Mouse (Mus musculus) hindbrain, embryonic 11.5 days (tissue): ENCODE results near the gene Rtn2. TPM values are rescaled to one million over a fixed set of nuclear protein-coding genes. Genes with fewer than 3 reads are reported as not detected.
A peak's percentile ranks its signal among the peaks of the same experiment; 100 is the strongest.

ENCODE experiments used
- ATAC-seq: fragments of 200-750 bp; cut with Nextera tagmentation; 2 replicates; pipeline ENCODE4 v1.8.0; 2017; ENCODE audit warnings: mild to moderate bottlenecking, moderate TSS enrichment, moderate library complexity; ENCODE audit not compliant: low FRiP score
- DNase-seq: peaks from one replicate; pipeline ENCODE4 v3.0.0-alpha.2; 2015; ENCODE audit warnings: low spot score
- H3K27ac ChIP-seq: fragments of 300-500 bp; sonication (generic); 2 replicates; pipeline ENCODE4 v1.5.1; 2014; ENCODE audit warnings: mild to moderate bottlenecking, low read depth, low read length
- H3K27me3 ChIP-seq: fragments of 300-500 bp; sonication (generic); 2 replicates; pipeline ENCODE4 v1.6.1; 2014; ENCODE audit warnings: mild to moderate bottlenecking, low read length, moderate library complexity, mixed read lengths; ENCODE audit not compliant: control insufficient read depth, insufficient read depth
- H3K36me3 ChIP-seq: fragments of 300-500 bp; sonication (generic); 2 replicates; pipeline ENCODE4 v1.6.1; 2014; ENCODE audit warnings: mild to moderate bottlenecking, low read length, moderate library complexity, mixed read lengths; ENCODE audit not compliant: control insufficient read depth, insufficient read depth
- H3K4me1 ChIP-seq: fragments of 300-500 bp; sonication (generic); replicated peaks from 2 replicates; pipeline ENCODE4 v1.6.1; 2014; ENCODE audit warnings: low read length, mixed read lengths; ENCODE audit not compliant: control insufficient read depth, insufficient read depth
- H3K4me2 ChIP-seq: fragments of 300-500 bp; sonication (generic); replicated peaks from 2 replicates; pipeline ENCODE4 v1.6.1; 2014; ENCODE audit warnings: mild to moderate bottlenecking, low read depth, low read length
- H3K4me3 ChIP-seq: fragments of 300-500 bp; sonication (generic); 2 replicates; pipeline ENCODE4 v1.5.1; 2014; ENCODE audit warnings: low read depth, low read length
- H3K9ac ChIP-seq: fragments of 300-500 bp; sonication (generic); 2 replicates; pipeline ENCODE4 v1.6.1; 2014; ENCODE audit warnings: low read depth, low read length
- H3K9me3 ChIP-seq: fragments of 300-500 bp; sonication (generic); 2 replicates; pipeline ENCODE4 v1.6.1; 2016; ENCODE audit warnings: low read length; ENCODE audit not compliant: control insufficient read depth
- WGBS: fragments of 180-500 bp; shearing (Covaris S2); extraction: QIAGEN DNeasy Blood & Tissue Kit; methylation state at CpG from one replicate; pipeline ENCODE4 v1.1.7; 2014; 5-methylcytosine and 5-hydroxymethylcytosine counted together
- polyA plus RNA-seq: library from polyadenylated mRNA; unstranded; fragments of >200 nt; fragmentation: Nextera tagmentation; extraction: Ambion mirVana; gene quantifications from 2 replicates; pipeline ENCODE4 v1.2.1, GENCODE M21; 2014

The Rtn2 gene
- polyA plus RNA-seq, 1 experiment from 2014 or later, result 52.1 TPM

- no peak for ATAC-seq
- 66% methylated on average over 10 of the region's 10 CpGs for WGBS
Observed at GRCm38 (mm10) chr7:19337122-19337521, 54.7 kb downstream of the Rtn2 start.

DNA sequence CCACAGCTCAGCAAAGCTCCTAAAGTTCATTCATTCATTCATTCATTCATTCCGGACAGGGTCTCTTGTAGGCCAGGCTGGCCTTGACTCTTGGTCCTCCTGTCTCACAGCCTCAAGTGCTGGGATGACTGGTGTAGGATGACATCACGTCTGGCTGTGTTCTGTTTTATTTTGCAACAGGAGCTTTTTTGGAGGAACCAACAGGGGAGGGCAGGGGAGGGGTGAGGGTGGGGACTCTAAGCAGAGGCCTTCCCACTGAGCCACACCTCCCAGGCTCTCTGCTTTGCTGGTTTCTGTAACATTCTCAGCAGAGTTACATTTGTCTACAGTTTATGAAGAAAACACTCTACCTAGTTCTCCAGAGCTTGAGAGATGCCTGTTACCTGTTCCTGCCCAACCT, 55.6 kb downstream of the Rtn2 start:
- Histone ChIP-seq H3K27ac (no peak overlapping the region), H3K9me3 (no peaks in the 10 kb centered on the region), H3K4me2 (no peak overlapping the region), H3K9ac (no peak overlapping the region), H3K27me3 (peaks cover 12% of the 10 kb centered on the region), H3K4me1 (0 out of 2 replicates have a peak, but pooled peaks cover 3% of the 10 kb centered on the region), H3K36me3 (no peaks in the 10 kb centered on the region), H3K4me3 (no peak overlapping the region)
- no peak for DNase-seq
- 62% methylated on average over 2 of the region's 2 CpGs for WGBS
- no peak for ATAC-seq

More at GRCm38 (mm10) chr7:19337122-19337521, 54.7 kb downstream of the Rtn2 start:
- Histone ChIP-seq H3K27ac (no peak overlapping the region), H3K27me3 (peaks cover 11% of the 10 kb centered on the region), H3K36me3 (no peaks in the 10 kb centered on the region), H3K4me2 (no peak overlapping the region), H3K9me3 (no peaks in the 10 kb centered on the region), H3K4me1 (no peaks in the 10 kb centered on the region), H3K9ac (no peak overlapping the region), H3K4me3 (no peak overlapping the region)
- no peak for DNase-seq

DNA sequence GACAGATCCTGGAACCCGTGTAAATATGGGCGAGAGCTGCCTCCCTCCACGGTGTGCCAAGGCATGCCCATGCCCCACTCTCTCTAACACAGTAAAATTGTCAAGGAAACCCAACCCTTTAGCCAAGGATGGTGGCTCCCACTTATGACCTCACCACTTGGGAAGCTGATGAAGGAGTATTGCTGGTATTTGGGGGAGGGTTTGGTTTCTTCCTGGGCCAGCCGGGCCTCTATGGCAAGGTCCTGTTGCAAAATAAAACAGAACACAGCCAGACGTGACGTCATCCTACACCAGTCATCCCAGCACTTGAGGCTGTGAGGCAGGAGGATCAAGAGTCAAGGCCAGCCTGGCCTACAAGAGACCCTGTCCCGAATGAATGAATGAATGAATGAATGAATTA, 56.2 kb downstream of the Rtn2 start:
- no peak overlapping the region for H3K4me3 ChIP-seq
- ATAC-seq, result no peak
- no peaks in the 10 kb centered on the region for H3K36me3 ChIP-seq
- peaks cover 12% of the 10 kb centered on the region for H3K27me3 ChIP-seq
- H3K9me3 ChIP-seq, result no peaks in the 10 kb centered on the region
- DNase-seq, result no peak
- H3K4me2 ChIP-seq, result no peak overlapping the region
- no peak overlapping the region for H3K27ac ChIP-seq
- H3K9ac ChIP-seq, result no peak overlapping the region
- 0 out of 2 replicates have a peak, but pooled peaks cover 3% of the 10 kb centered on the region for H3K4me1 ChIP-seq
- WGBS, result 82% methylated on average over 7 of the region's 7 CpGs

DNA sequence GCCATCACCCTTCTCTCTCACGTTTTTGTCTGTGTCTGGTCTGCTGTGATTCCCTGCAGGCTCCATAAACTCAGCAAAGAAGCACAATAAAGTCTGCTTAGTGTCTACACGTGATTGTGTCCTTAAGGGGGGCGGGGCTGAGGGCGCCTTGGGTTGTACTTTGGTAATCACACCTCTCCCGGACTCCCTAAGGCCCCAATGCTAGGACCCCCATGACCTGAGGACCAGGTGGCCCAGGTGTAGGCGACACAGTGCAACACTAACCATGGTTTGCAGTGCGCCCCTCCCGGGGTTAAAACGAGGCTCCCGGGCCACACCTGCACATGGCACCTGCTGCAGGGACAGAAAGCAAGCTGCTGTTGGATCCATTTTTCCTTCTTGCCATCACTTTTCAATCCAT, 58.8 kb downstream of the Rtn2 start:
- DNase-seq (no peak), ATAC-seq (no peak)
- 0 out of 2 replicates have a peak, but pooled peaks cover 5% of the 10 kb centered on the region for H3K4me1 ChIP-seq
- peak overlapping the region; percentile 8; the same call in 1 of the 2 replicates for H3K9ac ChIP-seq
- no peak overlapping the region for H3K27ac ChIP-seq
- no peaks in the 10 kb centered on the region for H3K36me3 ChIP-seq
- peaks cover 12% of the 10 kb centered on the region for H3K27me3 ChIP-seq
- no peak overlapping the region for H3K4me3 ChIP-seq
- no peak overlapping the region for H3K4me2 ChIP-seq
- H3K9me3 ChIP-seq, result no peaks in the 10 kb centered on the region
- 20% methylated on average over 10 of the region's 10 CpGs for WGBS

DNA sequence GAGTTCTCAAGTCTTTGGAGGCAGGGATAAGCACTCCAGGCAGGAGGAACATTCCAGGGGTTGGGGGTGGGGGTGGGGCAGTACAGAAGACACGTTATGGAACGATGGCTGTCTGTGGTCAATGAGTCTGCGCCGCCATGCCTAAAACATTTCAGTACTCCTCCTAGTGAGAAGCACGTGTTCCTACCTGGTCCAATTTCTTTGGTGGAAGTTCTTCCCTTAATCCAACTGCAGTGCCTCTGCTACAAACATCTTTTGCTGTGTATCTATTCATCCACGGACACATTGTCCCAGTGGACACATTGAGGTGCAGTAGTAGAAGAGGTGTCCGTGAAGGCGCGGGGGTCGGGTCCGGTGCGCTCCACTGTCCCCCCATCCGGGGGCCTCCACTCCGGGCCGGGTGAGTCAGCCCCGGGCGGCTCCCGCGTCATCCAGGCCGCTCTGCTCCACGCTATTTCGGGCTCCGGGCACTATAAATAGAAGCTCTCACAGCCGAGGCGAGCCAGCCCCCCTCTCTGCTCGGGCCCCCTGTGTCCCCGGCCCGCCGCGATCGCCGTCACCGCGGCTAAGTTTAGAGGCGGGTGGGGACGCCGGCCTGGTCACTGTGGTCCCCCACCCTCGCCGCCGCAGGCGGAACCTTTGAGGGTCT, 59.5 kb downstream of the Rtn2 start:
- no peaks in the 10 kb centered on the region for H3K9me3 ChIP-seq
- DNase-seq (peak; percentile 35), ATAC-seq (no peak)
- H3K9ac ChIP-seq, result peak overlapping the region; percentile 46
- peak overlapping the region; percentile 88 for H3K4me2 ChIP-seq
- peak overlapping the region; percentile 47 for H3K4me3 ChIP-seq
- H3K4me1 ChIP-seq, result 0 out of 2 replicates have a peak, but pooled peaks cover 5% of the 10 kb centered on the region
- H3K27me3 ChIP-seq, result peaks cover 12% of the 10 kb centered on the region
- WGBS, result 2% methylated on average over 40 of the region's 41 CpGs
- H3K27ac ChIP-seq, result no peak overlapping the region
- no peaks in the 10 kb centered on the region for H3K36me3 ChIP-seq

DNA sequence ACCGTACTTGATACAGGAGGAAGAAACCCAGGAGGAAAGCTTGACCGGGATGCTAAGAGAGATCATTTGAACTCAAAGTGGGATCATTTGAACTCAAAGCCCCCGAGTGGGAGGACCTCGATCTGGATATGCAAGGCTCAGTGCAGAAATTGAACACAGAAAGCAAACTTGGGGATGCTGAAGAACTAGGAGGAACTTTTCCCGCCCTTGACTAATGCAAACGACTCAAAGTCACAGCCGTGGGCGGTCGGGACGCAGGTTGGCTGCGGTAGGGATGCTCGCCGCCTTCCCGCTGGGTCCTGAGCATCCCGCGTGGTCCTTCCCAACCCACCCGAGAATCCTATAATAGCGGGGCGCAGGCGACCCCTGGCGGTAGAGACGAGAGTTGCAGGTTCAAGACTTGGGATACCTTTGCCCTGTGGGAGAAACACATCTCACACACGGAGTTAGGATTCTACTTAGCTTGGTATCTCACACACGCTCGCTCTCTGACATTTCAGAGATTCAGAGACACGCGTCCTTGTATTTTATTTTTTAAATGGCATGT, 60.1 kb downstream of the Rtn2 start:
- ATAC-seq (no peak; the same call in 1 of the 2 replicates), DNase-seq (peak; percentile 94)
- H3K27ac ChIP-seq, result no peak overlapping the region
- H3K4me2 ChIP-seq, result peak overlapping the region; percentile 88
- H3K36me3 ChIP-seq, result no peaks in the 10 kb centered on the region
- peak overlapping the region; percentile 46 for H3K9ac ChIP-seq
- 0 out of 2 replicates have a peak, but pooled peaks cover 5% of the 10 kb centered on the region for H3K4me1 ChIP-seq
- peaks cover 12% of the 10 kb centered on the region for H3K27me3 ChIP-seq
- no peaks in the 10 kb centered on the region for H3K9me3 ChIP-seq
- peak overlapping the region; percentile 47 for H3K4me3 ChIP-seq
- WGBS, result under 1% methylated on average over 27 of the region's 27 CpGs

- Histone ChIP-seq H3K9me3 (no peaks in the 10 kb centered on the region), H3K9ac (no peak overlapping the region), H3K4me1 (0 out of 2 replicates have a peak, but pooled peaks cover 5% of the 10 kb centered on the region), H3K4me2 (no peak overlapping the region), H3K27ac (no peak overlapping the region), H3K27me3 (peaks cover 12% of the 10 kb centered on the region), H3K4me3 (no peak overlapping the region), H3K36me3 (no peaks in the 10 kb centered on the region)
- ATAC-seq, result no peak
- peak; percentile 92 for DNase-seq
- WGBS, result 2% methylated on average over 11 of the region's 11 CpGs
Observed at GRCm38 (mm10) chr7:19343210-19343808, 60.9 kb downstream of the Rtn2 start.

GRCm38 (mm10) chr7:19344237-19344847, 61.9 kb downstream of the Rtn2 start, which contains the start of gene Ercc1:
Gene Ercc1 (plus strand): TSS chr7:19344778.
- peak within 1 kb of the TSS; percentile 48; the same call in 1 of the 2 replicates for H3K27ac ChIP-seq
- H3K4me1 ChIP-seq, result 0 out of 2 replicates have a peak, but pooled peaks cover 5% of the 10 kb centered on the region
- 28% methylated on average over 12 of the region's 12 CpGs for WGBS
- no peaks in the 10 kb centered on the region for H3K36me3 ChIP-seq
- ATAC-seq, result 0 out of 2 replicates have a peak, but pooled peaks have one; percentile 3
- peak; percentile 31 for DNase-seq
- peak within 1 kb of the TSS; percentile 85 for H3K4me2 ChIP-seq
- no peaks in the 10 kb centered on the region for H3K9me3 ChIP-seq
- H3K27me3 ChIP-seq, result peaks cover 12% of the 10 kb centered on the region
- peak within 1 kb of the TSS; percentile 55 for H3K4me3 ChIP-seq
- H3K9ac ChIP-seq, result peak within 1 kb of the TSS; percentile 64
